Mouse (Mus musculus) thymus, postnatal 36 days (tissue): Measurements from ENCODE around the gene Ifnl3.

Experiments used
- DNase-seq, 2 experiments: peaks; one replicate each; pipeline ENCODE4 v3.0.0; 2022; ENCODE audit warnings: mixed read lengths in 2 of 2

Gene Ifnl3

DNA sequence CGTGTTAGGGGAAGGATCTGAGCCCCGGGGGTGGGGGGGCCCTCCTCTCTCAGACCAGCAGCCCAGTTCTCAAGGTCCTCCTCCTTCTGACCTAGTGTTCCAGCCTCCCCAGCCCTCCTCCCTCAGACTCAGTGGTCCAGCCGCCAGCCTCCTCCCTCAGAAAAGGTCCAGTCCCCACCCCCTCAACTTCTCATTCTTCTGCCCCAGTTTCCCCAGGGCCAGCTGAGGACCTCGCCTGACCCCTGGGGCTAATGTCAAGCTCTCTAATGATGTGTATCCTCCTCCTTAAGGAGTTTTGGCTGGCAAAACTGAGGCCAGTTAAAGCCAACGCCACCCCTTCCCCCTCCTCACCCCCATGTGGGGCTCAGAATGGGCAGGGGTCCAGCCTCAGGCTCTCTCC is 24.5 kb downstream of the Ifnl3 start, which contains the start of gene Nccrp1:
Gene Nccrp1, minus strand, starts transcription at position 101 of the 400 bp plus-strand sequence.
- DNase-seq = no peak

DNA sequence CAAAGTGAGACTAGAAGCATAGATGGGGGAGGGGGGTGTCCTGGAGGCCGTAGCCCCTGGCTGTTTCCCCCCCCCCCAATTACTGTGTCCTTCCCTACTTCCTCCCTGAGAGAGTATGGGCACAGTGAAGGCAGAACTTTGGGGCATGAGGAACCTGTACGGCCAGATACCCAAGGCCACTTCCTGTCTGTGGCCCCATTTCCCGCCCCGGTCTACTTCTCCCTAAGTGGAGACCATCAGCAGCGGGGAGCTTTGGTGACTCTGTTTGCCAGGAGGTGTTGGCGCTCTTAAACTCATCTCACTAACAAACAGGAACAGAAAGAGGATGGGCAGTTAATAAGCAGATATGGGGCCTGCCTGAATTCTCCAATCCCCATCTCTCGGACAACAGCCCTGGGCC is 25.0 kb downstream of the Ifnl3 start:
- DNase-seq = no peak

DNA sequence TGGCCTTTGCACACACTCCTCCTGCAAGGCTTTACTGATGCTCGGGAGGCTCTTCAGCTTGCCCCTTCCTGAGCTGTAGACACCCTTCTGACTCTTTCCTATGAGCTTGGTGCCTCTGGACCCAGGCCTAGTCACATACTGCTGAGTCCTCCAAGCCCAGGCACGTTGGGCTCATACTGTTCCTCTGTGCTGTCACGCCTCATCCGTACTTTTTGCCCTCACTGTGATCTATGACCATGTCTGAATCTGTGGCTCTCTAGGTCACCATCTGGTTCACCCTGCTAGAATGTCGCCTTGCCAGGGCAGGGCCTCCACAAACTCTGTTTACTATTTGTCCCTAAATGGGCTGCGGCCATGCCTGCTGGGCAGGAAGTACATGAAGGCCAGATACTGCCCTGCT is 30.4 kb downstream of the Ifnl3 start:
- DNase-seq = no peak

- peak in 1 of 2 experiments; percentile 18 for DNase-seq
Measured at GRCm38 (mm10) chr7:28555939-28556535, 33.4 kb downstream of the Ifnl3 start.

DNA sequence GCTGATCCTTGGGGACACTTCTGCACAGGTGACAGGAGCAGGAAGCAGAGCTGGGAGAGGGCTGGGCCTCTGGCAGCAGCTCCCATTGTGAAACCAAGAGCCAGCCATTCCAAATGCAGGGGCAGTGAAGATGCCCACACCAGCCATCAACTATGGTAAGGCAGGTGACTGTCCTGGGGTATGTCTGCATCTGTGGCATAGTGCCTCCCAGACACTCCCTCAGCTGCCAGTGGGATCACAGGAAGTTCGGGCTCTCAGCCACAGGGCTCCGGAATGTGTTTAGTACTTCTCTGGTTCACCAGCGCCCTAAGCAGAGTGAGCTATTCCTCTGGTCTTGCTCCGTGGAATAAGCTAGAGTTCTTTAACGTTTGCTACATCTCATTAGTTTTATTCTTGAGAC is 34.4 kb downstream of the Ifnl3 start:
- DNase-seq = peak in 1 of 2 experiments; percentile 33

DNA sequence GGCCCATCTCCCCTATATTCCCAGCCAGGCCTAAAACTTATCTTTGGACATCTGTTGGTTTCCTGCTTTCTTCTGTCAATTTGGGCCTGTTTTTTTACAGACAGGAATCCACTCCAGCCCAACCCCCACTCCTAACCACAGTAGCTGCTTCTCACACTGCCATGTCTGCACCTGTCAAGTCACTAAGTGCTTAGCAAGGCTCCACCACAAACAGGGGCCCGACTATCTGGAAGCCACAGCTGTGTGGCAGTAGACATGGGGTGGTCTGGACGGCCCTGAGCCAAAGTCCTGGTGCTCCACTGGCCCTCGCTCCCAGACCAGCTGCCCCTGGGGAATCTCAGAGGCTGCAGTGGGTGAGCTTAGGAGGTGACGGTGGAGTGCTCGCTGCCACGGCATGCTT is 35.1 kb downstream of the Ifnl3 start:
- peak; percentile 86 to 91 for DNase-seq

DNA sequence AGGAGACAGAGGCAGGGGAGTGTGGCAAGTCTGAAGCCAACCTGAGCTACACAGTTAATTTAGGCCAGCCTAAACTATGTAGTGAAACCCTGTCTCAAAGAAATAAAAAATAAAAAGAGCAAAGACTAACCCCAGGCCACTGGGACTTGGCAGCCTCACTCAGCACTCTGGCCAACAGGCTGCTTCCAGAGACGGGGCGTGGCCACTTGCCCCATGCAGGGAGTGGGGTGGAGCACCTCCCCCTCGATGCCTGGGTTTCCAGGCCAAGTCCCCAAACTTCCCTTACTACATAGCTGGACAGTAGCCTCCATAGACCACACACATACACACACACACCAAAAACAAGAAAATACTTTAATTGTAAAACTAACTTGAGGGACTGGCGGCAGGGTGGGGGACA is 35.9 kb downstream of the Ifnl3 start:
- DNase-seq = peak in 1 of 2 experiments; percentile 54

GRCm38 (mm10) chr7:28560856-28561255 is 38.2 kb downstream of the Ifnl3 start:
- peak; percentile 53 to 73 for DNase-seq

DNA sequence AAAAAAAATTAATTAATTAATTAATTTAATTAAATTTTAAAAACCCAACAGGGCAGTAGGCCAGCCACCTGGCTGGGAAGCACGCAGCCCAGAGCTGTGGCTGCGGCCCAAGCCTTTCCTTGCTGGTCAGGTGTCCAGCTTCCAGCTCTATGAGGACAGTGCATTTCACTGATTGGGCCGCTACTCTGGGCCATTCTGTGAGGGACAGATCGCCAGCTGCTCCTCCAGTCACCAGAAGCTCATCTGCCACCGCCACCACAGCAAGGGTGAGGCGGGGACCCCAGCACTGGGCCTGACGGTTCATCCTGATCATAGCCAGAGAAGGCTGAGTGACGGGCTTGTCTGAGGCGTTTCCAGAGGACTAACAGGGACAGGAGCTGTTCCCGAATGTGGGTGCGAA is 39.3 kb downstream of the Ifnl3 start:
- DNase-seq = no peak

- no peak for DNase-seq
Measured at GRCm38 (mm10) chr7:28562371-28562770, 39.7 kb downstream of the Ifnl3 start.

GRCm38 (mm10) chr7:28562951-28563350 is 40.3 kb downstream of the Ifnl3 start:
- DNase-seq = no peak

- peak in 1 of 2 experiments; percentile 66 for DNase-seq
Measured at GRCm38 (mm10) chr7:28565407-28565806, 42.8 kb downstream of the Ifnl3 start.

DNA sequence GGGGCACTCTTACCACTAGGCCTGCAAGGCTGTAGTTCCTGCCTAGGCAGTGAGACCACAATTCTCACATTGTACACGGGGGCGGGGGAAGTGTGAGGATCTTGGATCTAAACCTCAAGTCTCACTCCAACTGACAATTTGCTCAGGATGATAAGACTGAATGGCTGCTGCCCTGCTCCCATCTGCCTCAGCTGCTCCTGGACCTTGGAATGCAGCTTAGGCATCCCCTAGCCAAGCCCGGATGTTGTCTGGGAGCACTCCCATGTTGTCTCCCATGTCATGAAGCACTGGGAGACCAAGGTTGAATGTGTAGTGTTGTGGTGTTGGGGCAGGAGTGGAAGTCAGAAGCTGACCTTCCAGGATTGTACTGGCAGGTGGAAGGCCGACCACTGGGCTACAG is 44.9 kb downstream of the Ifnl3 start:
- DNase-seq = no peak

DNA sequence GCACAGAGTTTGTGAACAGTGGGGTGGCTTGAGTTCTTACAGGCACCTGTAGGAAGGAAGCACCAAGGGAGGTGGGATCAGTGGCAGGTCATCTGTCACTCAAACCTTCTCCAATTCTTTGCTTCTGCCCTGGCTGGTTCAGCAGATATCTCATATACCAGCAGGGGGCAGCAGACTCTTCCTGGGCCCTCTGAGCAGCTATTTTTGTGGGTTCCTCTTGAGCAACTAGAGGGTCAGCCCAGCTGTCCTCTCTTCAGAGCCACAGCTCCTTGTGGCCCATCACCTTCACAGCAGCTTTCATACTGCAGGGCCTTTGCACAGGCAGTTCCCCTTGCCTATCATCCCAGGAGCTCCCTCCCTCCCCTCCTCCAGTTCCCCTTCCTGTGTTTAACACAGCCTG is 45.6 kb downstream of the Ifnl3 start:
- peak; percentile 57 to 61 for DNase-seq

- DNase-seq = no peak
Measured at GRCm38 (mm10) chr7:28570291-28570981, 47.8 kb downstream of the Ifnl3 start.

DNA sequence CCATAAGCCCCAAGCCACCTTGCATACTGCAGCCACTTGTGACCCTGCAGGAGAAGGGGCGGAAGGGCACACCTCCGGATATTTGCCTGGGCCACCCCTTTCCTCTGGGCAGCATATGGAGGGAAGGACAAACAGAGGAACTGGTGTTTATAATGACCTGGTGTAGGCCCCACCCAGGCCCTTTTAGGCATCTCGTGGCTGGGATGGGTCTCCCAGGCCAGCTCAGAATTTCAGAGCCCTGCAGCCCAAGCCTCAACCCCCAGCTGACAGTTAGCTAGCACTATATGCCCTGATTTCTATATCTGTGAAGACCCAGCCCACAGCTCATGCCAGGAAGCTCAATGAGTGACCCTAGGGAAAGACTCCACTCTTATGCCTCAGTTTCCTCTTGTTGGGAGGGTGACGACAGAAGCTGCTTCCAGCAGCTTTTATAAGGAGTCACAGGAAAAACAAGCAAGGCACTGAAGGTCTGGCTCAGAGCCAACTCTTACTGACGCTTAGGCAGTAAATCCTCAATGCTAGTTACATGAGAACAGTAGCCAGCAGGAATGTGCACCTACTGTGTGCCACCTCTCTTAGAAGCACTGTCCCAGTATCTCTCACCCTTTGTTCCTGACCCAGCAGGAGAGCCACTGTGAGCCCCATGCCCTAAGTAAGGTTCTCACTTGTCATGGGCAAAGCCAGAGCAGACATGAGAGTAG is 48.5 kb downstream of the Ifnl3 start:
- no peak for DNase-seq

DNA sequence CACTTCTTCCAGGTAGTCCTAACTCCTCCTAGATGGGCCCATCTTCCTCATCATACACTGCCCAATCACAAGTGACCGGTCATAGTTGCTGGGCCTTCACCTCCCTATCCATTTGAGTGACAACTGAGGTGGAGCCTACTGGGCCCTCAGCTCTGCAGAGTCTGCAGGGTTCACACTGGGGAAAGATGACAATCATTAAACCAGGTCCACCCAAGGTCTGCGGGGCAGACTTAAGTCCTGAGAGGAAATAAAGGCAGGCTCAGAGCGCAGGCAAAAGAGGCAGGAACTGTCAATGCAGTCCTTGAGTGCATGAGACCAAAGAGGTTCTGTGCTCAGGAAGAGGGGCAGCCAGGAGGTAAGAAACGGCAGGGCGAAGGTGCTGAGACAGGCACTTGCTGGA is 50.1 kb downstream of the Ifnl3 start:
- no peak for DNase-seq

DNA sequence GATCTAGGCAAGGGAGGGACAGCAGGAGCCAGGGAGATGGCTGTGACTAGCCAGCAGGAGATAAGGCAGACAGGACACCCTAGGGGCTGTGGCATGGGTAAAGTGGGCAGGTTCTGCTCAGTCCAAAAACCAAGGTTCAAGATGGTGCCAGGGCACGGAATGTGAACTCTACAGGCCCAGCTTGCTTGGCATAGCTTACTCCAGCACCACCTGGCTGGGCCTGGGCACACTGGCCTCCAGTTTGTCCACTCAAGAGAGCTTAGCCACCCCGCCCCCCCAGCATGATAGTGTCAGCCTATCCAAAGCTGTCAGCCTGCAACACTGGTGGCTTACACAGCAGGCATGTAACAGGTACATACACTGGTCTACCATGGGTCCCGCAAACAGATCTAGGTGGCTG is 50.6 kb downstream of the Ifnl3 start:
- no peak for DNase-seq
